Mouse (Mus musculus) layer of hippocampus, adult 9-10 months (tissue): Measurements from ENCODE around the gene Agpat2.

Experiments used
- DNase-seq: peaks from one replicate; pipeline ENCODE4 v3.0.0; 2022; ENCODE audit warnings: low spot score

Agpat2 gene

DNA sequence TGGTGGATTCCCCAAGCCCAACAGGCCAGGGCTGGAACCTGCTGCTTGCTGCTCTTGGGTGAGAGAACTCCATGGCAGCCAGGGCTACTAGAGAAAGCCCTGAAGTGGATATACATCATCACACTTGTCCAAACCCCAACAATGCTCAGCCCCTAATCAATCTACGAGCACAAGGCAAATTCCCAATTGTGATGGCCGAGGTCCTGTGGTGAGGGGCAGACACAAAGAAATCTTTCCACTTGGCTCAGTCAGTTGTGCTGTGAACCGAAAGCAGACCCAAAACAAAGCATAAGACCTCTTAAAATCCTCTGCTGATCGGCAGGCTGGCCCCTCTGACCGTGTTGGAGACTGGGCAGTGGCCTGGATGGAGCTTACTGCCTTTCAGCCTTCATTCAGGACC is 29.4 kb downstream of the Agpat2 start:
- DNase-seq, result no peak

DNA sequence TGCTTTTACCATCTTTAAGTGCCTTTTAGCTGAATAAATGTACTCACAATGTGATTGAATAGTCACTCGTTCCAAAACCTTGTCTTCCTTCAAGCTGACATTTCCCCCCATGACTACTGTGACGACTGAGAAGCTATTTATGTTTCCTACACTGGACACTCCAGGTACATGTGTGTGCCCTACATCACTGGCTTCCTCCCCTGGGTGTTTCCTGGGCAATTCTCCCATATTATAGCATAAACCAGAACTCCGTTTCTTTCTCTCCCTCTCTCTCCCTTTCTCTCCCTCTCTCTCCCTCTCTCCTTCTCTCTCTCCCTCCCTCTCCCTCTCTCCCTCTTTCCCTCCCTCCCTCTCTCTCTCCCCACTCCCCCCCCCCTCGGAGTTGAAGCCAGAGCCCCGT is 30.4 kb downstream of the Agpat2 start:
- no peak for DNase-seq

DNA sequence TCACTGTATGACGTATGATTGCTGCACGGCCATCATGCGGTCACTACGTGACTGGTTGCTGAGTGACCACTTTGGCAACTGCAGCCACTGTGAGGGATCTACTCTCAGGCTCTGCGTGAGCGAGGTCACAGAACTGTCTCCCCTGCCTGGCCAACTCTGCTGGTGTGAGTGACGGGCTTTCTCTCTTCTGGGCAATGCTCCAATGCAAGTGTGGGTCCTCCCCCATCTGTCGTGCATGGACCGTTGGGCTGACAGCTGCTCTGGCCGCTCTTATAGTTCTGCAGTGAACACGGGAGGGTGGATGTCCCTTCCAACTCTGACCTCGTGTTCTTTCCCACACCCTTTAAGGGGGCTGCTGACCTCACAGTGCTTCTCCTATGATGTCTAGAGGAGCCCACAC is 30.8 kb downstream of the Agpat2 start:
- DNase-seq, result no peak

- no peak for DNase-seq
These were observed 32.4 kb downstream of the Agpat2 start for GRCm38 (mm10) chr2:26571826-26572225.

GRCm38 (mm10) chr2:26571400-26571799 is 32.8 kb downstream of the Agpat2 start:
- DNase-seq, result no peak

- no peak for DNase-seq
These were observed 34.2 kb downstream of the Agpat2 start for GRCm38 (mm10) chr2:26570034-26570433.

- no peak for DNase-seq
These were observed 38.0 kb downstream of the Agpat2 start for GRCm38 (mm10) chr2:26566221-26566620.

DNA sequence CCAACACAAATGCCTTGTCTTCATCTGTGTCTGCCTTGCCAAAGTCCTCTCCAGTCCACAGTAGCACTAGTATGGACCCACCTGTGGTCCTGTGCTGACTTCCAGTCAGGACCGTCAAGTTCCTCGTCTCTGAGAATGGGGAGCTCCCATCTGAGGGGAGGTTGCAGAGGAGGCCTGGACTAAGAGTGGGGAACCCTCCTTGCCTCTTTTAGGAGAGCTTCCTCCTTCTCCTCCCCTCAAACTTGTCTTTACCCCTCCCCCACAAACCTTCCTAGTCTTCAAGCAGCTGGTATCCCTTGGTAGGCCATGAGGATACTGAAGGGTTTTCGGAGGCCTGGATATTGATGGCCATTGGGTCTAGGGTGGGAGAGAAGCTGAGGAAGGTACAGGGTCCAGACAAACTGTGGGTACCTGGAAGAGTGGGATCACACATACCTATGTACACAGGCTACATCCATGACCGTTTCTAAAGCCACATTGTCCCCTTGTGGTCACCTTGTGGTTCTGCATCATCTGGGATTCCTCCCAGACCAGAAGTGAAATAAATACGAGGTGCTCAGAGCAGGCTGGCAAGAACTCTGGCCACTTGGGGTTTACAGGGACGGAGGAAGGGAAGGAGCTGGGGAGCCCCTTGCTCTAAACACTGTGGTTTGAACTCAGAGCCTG is 42.7 kb downstream of the Agpat2 start:
- DNase-seq, result no peak

DNA sequence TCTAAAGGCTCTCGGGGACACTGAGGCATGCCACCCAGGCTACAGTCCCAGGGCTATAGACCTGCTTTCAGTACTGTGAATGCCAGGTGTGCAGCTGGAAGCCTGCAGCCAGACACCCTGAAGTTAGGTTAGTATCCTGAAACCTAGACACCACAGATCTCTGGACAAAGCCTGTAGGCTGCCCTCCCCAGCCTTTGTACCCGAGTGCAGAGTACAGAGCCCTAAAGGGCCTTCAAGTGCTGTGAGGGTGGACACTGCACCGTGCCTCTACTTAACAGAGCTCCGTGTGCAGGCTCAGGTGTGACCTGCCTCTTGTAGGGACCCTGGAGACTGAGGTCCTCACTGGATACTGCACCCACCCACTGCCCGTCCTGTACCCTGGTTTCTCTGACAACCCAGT is 43.7 kb downstream of the Agpat2 start:
- no peak for DNase-seq

- DNase-seq, result no peak
These were observed 47.7 kb downstream of the Agpat2 start for GRCm38 (mm10) chr2:26556535-26556993.

DNA sequence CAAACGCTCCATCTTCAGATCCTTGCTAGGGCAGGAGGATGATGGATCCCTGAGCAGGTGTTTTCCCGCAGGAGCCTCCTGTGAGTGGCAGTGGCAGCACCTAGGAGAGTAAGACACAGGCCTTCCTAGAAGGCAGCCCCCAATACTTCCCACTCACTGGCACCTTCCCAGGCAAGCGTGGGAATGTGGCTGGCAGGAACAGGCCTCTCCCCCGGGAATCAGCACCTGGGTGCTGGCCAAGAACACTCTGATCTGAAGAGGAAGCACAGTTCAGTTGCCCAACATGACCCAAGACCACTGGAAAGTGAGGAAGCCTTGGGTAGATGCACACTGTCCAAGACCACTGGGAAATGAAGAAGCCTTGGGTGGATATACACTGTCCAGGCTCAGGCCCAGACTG is 49.1 kb downstream of the Agpat2 start:
- no peak for DNase-seq

DNA sequence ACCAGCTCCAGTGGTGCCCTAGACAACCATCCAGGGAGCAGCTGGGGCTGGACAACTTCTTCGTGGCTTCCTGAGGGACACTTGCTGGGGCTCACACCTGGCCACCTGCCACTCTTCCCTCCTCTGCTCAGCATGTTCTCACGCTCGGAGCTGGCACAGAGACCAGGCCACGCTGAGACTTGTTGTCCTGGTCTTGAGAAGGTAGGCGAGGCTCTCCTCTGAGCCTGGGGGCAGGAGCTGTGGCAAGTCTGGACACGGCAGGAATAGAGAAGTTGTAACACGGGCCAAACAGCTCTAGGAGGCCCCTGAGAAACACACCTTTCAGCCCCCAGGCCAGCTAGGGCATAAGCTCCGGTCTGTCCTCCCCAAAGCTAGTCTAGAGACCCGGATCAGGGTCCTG is 50.3 kb downstream of the Agpat2 start:
- no peak for DNase-seq

- DNase-seq, result no peak
These were observed 52.2 kb downstream of the Agpat2 start for GRCm38 (mm10) chr2:26552066-26552465.

GRCm38 (mm10) chr2:26551446-26551845 is 52.8 kb downstream of the Agpat2 start:
- DNase-seq, result no peak

GRCm38 (mm10) chr2:26550777-26551176 is 53.4 kb downstream of the Agpat2 start:
- no peak for DNase-seq

- no peak for DNase-seq
These were observed 54.0 kb downstream of the Agpat2 start for GRCm38 (mm10) chr2:26550205-26550604.

- no peak for DNase-seq
These were observed 54.4 kb downstream of the Agpat2 start for GRCm38 (mm10) chr2:26549801-26550200.

GRCm38 (mm10) chr2:26547481-26547880 is 56.7 kb downstream of the Agpat2 start:
- DNase-seq, result no peak

DNA sequence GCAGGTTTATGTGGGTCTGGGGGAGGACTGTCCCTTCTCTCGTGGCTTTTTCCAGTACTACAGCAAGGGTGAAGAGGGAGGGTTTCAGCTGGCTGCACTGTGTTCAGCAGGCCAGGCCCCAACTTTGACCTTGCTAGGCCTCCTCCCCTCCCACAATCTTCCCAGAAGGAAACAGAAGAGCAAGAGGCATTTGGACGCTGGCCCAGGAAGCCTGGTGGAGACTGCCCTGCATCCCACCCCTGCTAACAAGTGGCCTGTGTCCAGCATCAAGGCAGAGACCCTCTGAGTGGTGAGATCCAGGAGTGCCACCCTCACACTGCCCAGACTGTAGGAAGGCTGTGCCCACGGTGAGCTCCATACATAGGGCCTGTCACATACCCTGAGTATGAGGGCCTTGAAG is 60.0 kb downstream of the Agpat2 start:
- DNase-seq, result no peak

GRCm38 (mm10) chr2:26543768-26544167 is 60.4 kb downstream of the Agpat2 start:
- no peak for DNase-seq

- DNase-seq, result no peak
These were observed 61.1 kb downstream of the Agpat2 start for GRCm38 (mm10) chr2:26543155-26543554.
